Mouse (Mus musculus): ENCODE results near the gene Efemp2.
A peak's percentile ranks its signal among the peaks of the same experiment; 100 is the strongest.

Efemp2 gene

DNA sequence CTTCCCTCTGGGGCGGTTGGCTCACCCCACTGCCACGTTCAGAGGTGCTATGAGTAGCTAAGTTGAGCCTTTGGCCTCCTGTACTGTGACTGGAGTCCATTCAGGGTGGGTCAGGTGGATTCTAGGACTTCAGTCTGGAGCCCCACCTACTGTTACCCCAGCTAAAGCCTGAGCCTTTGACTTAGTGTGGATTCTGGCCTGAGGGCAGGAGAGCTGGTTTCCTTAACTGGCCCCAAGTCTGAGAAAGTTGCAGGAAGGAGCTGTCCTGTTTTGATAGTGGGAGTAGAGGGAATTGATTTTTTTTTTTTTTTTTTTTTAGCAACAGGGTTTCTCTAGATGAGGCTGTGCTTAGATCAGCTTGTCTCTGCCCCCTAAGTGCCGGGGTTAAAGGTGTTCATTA, 20.6 kb downstream of the Efemp2 start:
- no peak for DNase-seq (ENCODE audit: extremely low read depth, insufficient read length, low spot score)

DNA sequence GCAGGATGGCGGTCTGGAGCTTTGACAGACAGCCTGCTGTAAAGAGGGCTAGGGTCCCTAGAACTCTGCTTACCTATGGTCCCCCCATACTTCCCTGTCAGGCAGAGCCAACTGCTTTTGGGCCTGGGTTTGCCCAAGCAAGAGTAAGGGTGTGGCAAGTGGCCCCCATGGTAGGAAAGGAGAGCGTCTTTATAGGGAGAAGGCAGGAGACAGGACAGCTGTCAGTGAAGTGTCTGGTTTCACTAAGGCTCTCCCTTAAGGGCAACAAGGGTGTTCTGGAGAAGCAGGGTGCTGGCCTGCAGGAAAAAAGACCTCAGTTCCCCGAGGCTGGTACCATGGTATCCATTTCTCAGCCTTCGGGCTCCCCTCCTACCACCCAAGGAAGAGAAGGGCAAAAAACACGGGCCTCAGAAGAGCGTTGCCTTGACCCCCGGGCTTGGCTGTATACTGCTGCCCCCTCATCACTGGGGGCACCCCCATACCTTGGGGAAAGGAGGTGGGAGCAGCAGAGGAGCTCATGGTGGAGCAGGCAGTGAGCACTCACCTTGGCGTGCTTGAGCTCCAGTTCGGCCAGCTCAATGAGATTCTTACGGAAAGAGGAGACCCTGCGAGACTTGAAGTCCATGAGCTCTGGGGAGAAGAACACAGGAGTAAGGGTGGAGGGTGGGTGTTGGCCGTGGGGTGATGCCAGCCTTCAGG, 21.7 kb downstream of the Efemp2 start:
- no peak for DNase-seq (ENCODE audit: extremely low read depth, insufficient read length, low spot score)

DNA sequence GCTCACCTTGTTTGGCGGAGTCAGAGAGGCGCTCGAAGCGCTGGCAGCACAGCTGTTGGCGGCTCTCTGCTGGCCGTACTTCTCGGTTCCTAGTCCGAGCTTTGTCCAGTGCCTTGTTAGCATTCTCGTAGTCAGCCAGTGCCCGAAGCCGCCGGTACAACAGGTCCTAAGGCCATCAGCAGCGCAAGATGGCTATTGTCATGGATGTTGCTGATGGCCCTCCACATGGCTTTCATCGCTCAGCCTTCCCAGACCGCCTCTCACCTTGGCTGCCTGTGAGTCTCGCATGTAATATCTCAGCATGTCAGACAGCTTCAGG, 22.3 kb downstream of the Efemp2 start:
- DNase-seq (ENCODE audit: extremely low read depth, insufficient read length, low spot score) = peak; percentile 49

DNA sequence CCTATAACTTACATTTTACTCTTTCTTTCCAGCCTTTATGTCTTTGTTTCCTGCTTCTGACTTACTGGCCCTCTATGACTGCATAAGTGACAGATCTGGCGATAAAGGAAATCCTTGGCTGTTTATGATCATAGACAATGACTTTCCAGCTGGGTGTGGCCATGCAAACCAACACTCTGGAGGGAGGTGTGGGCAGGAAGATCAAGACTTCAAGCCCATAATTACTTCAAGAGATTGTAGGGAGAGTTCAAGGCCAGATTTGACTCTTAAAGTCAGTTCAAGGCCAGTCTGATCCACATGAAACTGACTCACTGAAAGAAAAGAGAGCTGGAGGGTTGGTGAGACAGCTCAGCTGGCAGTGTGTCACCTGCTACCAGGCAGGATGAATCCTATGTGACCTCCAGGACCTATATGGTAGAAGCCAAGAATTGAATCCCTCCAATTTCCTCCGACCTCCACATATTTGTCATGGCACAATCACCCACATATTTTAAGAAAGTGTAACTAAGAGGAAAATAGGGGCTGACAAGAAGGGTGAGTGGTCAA, 26.6 kb downstream of the Efemp2 start:
- no peak for DNase-seq (ENCODE audit: extremely low read depth, insufficient read length, low spot score)

DNA sequence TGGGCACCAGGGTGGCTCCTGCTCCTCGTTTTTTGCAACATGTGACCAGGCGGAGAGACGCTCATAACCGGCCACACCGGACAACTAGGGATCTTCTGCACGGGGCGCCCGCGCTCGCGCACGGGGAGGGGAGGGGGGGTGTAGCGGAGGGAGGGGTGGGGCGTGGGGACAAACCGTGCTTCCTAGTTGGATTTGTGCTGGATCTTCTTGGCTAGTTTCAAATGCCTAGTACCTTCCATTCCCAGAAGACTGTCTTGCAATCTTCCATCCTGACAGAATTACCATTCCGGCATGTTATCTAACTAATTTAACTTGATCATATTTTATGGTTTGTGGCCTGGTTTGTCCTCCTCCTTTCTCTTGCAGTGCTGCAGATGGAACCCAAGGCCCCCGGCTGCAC, 29.9 kb downstream of the Efemp2 start, which contains the start of gene 1700020D05Rik:
Gene 1700020D05Rik, minus strand, starts transcription at position 101 of the 400 bp plus-strand sequence.
- no peak for DNase-seq (ENCODE audit: extremely low read depth, insufficient read length, low spot score)

DNA sequence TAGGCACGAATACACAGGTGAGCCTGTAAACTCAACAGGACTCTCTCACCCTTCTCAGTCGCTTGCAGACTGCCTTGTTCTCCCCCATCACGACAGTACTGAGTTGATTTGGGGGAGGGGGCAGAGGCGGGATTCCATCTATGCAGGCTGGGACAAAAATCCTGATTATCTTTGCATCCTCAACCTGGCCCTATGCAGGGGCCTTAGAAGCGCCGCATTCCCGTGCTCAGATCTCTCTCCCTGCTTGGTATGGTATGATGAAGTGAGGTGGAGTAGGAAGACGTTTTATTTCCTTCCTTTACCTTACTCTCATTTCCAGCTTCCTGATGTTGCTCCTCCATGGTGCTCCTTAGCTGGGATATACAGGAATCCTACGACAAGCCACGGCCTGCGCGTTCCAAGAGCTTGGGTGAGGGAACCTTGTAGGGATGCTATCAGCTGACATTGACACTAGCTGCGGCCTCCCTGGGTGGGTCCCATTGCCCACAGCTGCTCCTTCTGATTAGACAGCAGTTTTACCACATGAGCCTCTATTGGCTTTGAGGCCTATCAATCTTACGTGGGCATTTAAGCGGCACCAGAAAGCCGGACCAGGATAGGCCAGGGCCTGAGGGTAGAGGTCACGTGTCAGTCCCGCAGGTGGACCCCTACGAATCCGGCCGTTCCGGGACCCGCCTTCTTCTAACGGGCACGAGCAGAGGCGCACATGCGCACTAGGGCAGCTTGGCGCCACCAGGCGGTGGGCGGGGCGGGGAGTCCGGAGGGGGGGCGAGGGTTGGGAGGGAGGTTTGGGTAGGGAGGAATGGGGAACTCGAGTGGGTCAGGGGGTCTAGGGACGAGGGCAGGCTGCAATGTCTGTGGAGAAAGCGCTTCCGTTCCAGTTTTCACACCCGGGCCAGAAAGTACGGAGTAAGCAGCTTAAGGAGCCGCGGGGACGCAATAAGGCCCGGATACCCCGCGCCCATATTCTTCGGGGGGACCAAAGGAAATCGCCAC, 36.6 kb downstream of the Efemp2 start, which contains the start of gene Snx32:
Gene Snx32, minus strand, starts transcription at position 508 of the 996 bp plus-strand sequence.
- DNase-seq (ENCODE audit: extremely low read depth, insufficient read length, low spot score) = peak; percentile 90

DNA sequence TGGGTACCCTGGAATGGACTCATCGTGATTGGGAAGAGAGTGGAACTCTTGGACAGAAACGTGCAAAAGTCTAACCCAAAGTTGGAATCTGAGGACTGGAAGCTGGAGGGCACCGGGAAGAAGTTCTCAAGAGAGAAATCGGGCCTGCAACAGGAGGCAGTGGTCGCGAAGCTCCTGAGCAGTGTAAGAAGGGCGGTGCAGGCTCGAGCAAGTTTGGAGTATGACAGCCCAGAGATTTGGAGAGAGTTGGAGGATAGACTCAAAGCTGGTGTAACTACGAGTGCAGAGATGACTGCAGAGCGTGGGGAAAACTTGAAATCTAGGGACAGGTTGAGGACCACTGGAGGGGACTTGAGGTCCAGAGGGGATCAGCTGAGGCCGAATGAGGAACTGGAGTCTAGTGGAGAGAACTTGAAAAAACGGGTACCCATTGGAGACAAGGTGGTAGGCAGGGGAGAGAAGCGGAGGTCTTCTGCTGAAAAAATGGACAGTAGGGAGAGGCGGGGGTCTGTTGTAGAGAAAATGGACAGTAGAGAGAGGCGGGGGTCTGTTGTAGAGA, 37.4 kb downstream of the Efemp2 start:
- no peak for DNase-seq (ENCODE audit: extremely low read depth, insufficient read length, low spot score)

DNA sequence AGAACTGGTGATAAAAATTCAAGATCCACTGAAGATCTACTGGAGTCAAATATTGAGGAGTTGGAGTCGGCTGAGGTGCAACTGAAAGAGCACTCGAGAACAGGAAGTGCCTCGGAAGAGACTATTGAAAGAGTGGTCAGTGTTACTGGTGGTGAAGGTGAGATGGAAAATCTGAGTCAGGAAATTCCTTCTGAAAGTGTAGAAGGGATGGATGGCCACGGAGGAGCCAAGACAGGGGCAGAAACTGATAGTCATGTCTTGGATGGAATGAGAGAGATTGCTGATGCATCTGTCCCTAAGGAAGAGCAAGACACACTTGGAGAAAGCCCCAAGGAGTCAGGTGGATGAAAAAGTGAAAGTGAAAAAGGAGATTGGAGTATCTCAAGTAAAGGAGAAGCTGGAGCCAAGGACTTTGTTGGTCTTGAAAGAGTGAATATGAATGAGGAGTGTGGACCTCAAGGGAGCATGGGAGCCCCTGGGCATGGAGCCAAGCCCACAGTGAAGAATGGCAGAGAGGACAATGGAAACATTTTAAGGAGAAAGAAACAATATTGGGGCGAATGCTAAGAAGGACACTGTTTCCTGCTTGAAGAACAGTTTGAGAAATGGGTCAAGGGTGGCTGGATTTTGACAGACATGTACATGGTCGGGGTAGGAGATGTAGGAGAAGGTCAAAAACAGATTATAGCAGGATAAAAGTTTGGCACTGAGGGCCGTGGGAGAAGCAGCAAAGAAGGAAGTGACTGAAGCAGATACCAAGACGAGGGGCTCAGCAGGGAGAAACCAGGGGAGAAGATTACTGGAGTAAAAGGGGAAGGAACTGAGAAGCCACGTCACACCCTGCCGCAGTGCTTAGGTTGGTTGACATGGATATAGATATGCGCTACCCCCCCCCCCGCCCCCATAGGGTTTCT, 38.6 kb downstream of the Efemp2 start:
- no peak for DNase-seq (ENCODE audit: extremely low read depth, insufficient read length, low spot score)

DNA sequence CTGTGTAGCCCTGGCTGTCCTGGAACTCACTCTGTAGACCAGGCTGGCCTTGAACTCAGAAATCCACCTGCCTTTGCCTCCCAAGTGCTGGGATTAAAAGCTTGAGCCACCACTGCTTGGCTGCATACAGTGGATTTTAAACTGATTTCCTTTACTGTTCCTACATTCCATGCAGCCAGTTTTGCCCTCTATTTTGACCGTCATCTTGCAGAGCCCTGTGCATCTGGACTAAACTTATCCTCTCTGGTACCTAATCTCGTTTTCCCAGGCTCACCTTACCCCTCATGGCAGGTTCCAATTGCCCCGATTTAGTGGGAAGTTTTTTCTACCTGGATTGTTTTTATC, 39.2 kb downstream of the Efemp2 start:
- DNase-seq (ENCODE audit: extremely low read depth, insufficient read length, low spot score) = no peak

DNA sequence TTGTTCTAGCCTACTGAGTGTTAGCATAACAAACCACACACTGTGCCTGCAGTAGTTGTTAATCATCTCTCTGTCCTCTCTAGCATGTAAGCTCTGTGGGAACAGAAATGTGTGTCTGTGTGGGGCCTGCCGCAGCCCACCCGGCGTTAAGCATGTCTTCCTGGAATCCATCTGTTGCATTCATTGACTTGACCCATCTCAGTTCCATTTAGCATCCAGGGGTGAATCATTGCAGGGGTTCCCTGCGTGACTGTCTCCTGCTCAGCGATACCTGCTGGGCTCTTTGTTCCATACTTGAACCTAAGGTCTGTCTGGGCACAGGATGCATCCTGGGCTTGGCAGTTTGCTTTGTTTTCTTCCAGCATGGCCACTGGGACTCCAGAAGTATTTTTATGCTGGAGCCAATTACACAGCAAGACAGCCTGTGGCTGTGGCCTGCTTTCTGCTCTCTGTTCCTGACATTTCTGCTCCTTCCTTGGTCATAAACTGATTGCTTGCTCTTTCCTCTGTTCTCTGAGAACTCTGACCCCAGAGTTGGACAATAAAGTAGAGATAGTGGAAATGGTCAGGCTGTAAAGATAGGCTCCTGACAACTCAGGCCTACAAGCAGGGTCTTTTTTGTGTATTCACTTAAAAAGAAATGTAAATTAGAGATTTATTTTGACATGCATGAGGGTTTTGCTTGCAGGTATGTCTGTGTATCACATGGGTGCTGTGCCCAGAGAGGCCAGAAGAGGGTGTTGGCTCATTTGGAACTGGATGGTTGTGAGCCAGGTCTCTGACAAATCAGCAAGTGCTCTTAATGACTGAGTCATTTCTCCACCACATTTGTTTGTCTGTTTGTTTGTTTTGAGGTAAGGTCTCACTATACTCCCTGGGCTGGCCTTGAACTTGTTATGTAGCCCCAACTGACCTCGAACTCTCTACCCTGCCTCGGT, 42.4 kb downstream of the Efemp2 start:
- no peak for DNase-seq (ENCODE audit: extremely low read depth, insufficient read length, low spot score)

DNA sequence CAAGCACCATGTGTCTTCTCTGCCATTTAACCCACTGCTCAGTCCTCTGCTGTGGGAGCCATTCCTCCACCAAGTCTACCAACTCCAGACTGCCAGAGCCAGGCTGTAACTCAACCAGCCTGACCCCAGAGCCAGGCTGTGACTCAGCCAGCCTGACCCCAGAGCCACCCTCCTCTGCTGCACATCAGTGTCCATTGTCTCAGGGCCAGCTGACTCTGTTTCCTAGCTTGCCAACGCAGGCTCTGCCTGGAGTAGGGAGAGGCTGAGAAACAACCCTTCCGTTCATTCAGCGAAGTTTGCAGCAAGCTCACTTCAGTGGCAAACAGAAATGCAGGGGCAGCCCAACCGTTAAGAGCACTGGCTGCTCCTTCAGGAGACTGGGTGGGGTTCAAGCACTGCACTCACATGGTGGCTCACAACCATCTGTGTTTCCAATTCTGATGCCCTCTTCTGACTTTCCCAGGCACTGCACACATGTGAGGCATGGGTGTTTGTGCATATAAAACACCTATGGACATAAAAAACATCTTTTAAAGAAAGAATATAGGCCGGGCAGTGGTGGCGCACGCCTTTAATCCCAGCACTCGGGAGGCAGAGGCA, 43.3 kb downstream of the Efemp2 start:
- peak; percentile 47 for DNase-seq (ENCODE audit: extremely low read depth, insufficient read length, low spot score)

DNA sequence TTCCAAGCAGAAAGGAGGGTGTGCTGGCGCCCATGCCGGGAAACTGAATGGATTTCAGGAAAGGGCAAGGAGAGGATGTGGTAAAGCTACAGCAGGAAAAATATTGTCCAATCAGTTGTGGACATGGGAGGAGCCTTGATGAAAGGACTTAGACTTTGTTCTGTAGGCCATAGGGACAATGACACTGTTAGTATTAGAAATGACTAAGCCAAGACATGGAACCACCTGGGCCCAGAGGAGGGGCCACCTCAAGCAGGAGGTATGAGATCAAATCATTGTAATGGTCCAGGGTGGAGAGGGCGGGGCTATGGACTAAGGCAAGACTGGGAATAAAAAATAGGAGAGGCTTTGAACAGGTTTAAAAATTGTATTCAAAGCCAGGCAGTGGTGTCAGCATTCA, 45.0 kb downstream of the Efemp2 start:
- DNase-seq (ENCODE audit: extremely low read depth, insufficient read length, low spot score) = no peak

DNA sequence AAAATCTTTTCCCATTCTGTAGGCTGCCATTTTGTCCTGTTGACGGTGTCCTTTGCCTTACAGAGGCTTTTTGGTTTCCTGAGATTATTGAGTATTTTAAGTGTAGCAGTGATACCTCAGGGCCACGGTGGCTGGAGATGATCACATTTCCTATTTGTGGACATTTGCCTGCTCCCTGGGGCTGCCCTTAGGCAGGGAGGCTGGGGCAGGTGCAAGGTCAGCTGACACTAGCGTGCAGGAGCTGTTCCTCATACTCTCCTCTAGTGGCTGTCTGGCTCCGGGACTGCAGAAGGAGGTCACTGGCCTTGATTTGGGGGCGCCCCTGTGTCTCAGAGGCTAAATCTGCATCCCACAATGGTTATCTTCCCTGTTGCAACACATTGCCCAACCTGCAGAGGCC, 51.5 kb downstream of the Efemp2 start:
- no peak for DNase-seq (ENCODE audit: extremely low read depth, insufficient read length, low spot score)

DNA sequence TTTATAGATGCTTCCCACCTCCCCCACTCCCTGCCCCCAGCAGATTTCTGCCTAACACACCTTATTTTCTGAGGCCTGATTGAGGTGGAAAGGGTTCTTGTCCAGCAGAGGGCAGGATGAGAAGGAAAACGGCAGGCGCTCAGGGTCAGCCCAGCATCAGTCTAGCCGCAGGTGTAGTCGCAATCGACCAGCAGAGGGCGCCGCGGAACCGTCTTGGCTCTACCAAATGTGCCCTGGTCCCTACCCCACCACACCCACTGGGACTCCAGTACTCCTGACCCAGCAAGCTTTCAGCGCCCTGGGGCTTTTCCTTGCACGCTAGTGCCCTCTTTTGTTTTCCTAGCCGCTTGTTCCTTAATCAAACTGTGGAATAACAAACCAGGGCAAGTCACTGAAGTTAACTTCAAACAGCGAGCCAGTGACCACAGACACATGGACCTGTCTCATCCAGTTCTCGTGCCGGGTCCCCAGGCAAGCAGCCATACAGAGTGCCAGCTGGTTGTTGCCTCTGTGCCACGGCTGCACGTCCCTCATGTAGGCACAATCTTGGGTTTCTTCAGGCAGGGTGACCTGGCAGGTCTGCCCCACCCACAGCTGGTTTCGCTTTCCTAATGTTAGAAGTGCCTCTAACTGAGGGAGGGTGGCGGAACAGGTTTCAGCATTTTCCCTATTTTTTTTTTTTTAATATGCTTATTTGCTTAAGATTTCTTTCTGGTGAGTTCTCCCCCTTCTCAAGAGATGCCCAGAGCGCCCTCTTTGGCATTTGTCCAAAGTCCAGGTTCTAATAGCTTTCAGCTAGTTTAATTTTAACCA, 55.8 kb downstream of the Efemp2 start:
- peak; percentile 92 for DNase-seq (ENCODE audit: extremely low read depth, insufficient read length, low spot score)

DNA sequence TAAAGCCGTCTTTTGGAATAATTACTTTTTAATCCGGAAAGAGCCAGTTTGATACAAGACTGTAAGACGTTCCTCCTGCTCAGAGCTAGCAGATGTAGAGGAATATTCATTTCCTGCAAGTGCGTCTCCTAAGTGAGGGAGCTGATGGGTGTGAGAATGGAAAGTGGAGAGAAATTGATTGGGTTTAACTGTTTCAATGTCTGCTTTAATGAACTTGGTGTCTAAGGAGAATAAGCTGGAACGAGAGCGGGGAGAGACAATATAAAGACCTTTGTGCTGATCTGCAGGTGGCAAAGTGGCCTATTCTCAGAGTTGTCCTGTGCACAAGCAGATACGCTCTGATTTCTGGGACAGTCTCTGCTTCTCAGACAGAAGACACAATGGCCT, 56.4 kb downstream of the Efemp2 start:
- DNase-seq (ENCODE audit: extremely low read depth, insufficient read length, low spot score) = no peak
